Mouse (Mus musculus) megakaryocyte progenitor cell, adult 5-6 weeks (primary cell): ENCODE results near the gene Olfr1301. TPM values are rescaled to one million over a fixed set of nuclear protein-coding genes. Genes with fewer than 3 reads are reported as not detected.

Experiments used
- ATAC-seq: replicated peaks from 2 replicates; pipeline ENCODE4 v1.8.0; 2016; ENCODE audit warnings: mild to moderate bottlenecking, moderate TSS enrichment, inconsistent platforms; ENCODE audit not compliant: poor library complexity
- total RNA-seq, 2 experiments: library from RNA; stranded (forward) in 1 of 2; stranded (reverse) in 1 of 2; fragments of 157-497, 149-512 nt in 1 of 2; fragments of 200-1000 nt in 1 of 2; gene quantifications; 2 replicates each; pipeline versions ENCODE4 v1.2.3 to v1.2.4; 2015 to 2017

The Olfr1301 gene
- total RNA-seq (2015) (not detected in 2 replicates), total RNA-seq (2017) (not detected in 2 replicates)

GRCm38 (mm10) chr2:111750706-111751105 is at the start of gene Olfr1301:
Gene Olfr1301, plus strand, starts transcription at chr2:111751006.
- ATAC-seq, result no peak

- ATAC-seq, result no peak
These were observed 24.1 kb upstream of the Olfr1301 start for GRCm38 (mm10) chr2:111726739-111727138.

GRCm38 (mm10) chr2:111777129-111777528 is 26.3 kb downstream of the Olfr1301 start, which contains the start of gene Olfr1302:
Gene Olfr1302, plus strand, starts transcription at chr2:111777429.
- no peak for ATAC-seq

Other genes with a start within 250 kb of the Olfr1301 start
- gene Olfr1293-ps, start 225.8 kb upstream of the Olfr1301 start, total RNA-seq (2015), result not detected in 2 replicates
- gene Olfr1293-ps, start 225.8 kb upstream of the Olfr1301 start, total RNA-seq (2017), result not detected in 2 replicates
- not detected in 2 replicates for gene Olfr1294, start 210.7 kb upstream of the Olfr1301 start, total RNA-seq (2015)
- not detected in 2 replicates for gene Olfr1294, start 210.7 kb upstream of the Olfr1301 start, total RNA-seq (2017)
- gene Olfr1295, start 181.3 kb upstream of the Olfr1301 start, total RNA-seq (2015), result not detected in 2 replicates
- gene Olfr1295, start 181.3 kb upstream of the Olfr1301 start, total RNA-seq (2017), result not detected in 2 replicates
- not detected in 2 replicates for gene Olfr1297, start 124.5 kb upstream of the Olfr1301 start, total RNA-seq (2015)
- not detected in 2 replicates for gene Olfr1297, start 124.5 kb upstream of the Olfr1301 start, total RNA-seq (2017)
- gene Olfr1298, start 101.8 kb upstream of the Olfr1301 start, total RNA-seq (2015), result not detected in 2 replicates
- not detected in 2 replicates for gene Olfr1298, start 101.8 kb upstream of the Olfr1301 start, total RNA-seq (2017)
- gene Olfr1299, start 89.6 kb upstream of the Olfr1301 start, total RNA-seq (2015), result not detected in 2 replicates
- gene Olfr1299, start 89.6 kb upstream of the Olfr1301 start, total RNA-seq (2017), result not detected in 2 replicates
- not detected in 2 replicates for gene Olfr1302, start 26.4 kb downstream of the Olfr1301 start, total RNA-seq (2015)
- not detected in 2 replicates for gene Olfr1302, start 26.4 kb downstream of the Olfr1301 start, total RNA-seq (2017)
- not detected in 2 replicates for gene Olfr1303, start 69.3 kb downstream of the Olfr1301 start, total RNA-seq (2015)
- gene Olfr1303, start 69.3 kb downstream of the Olfr1301 start, total RNA-seq (2017), result not detected in 2 replicates
- gene Olfr1305, start 126.1 kb downstream of the Olfr1301 start, total RNA-seq (2015), result not detected in 2 replicates
- not detected in 2 replicates for gene Olfr1305, start 126.1 kb downstream of the Olfr1301 start, total RNA-seq (2017)
- not detected in 2 replicates for gene Olfr1306, start 165.3 kb downstream of the Olfr1301 start, total RNA-seq (2015)
- gene Olfr1306, start 165.3 kb downstream of the Olfr1301 start, total RNA-seq (2017), result not detected in 2 replicates
- gene Olfr1307, start 198.4 kb downstream of the Olfr1301 start, total RNA-seq (2015), result not detected in 2 replicates
- gene Olfr1307, start 198.4 kb downstream of the Olfr1301 start, total RNA-seq (2017), result 0.03 TPM in 1 of 2 replicates, not detected in the other
- gene Olfr1308, start 213.9 kb downstream of the Olfr1301 start, total RNA-seq (2015), result not detected in 2 replicates
- gene Olfr1308, start 213.9 kb downstream of the Olfr1301 start, total RNA-seq (2017), result not detected in 2 replicates
- gene Olfr1309, start 239.3 kb downstream of the Olfr1301 start, total RNA-seq (2015), result not detected in 2 replicates
- not detected in 2 replicates for gene Olfr1309, start 239.3 kb downstream of the Olfr1301 start, total RNA-seq (2017)